Mouse (Mus musculus) limb, embryonic 11.5 days (tissue): ENCODE data around the gene Kpna4. TPM values are rescaled to one million over a fixed set of nuclear protein-coding genes. Genes with fewer than 3 reads are reported as not detected.
"Not testable (repeated sequence)": the region's sequence is repeated elsewhere in the genome, so short reads cannot be mapped to it uniquely, and the experiment has no call there.

Source experiments
- ATAC-seq: fragments of 200-750 bp; cut with Nextera tagmentation; 2 replicates; pipeline ENCODE4 v1.8.0; 2017; ENCODE audit warnings: low read depth; ENCODE audit not compliant: insufficient number of reproducible peaks, low FRiP score, low TSS enrichment
- DNase-seq: peaks from one replicate; pipeline ENCODE4 v3.0.0-alpha.2; 2015; ENCODE audit warnings: low spot score
- H3K27ac ChIP-seq: fragments of 300-500 bp; sonication (generic); replicated peaks from 2 replicates; pipeline ENCODE4 v1.5.1; 2014; ENCODE audit warnings: low read depth, mild to moderate bottlenecking, low read length
- H3K27me3 ChIP-seq: fragments of 300-500 bp; sonication (generic); 2 replicates; pipeline ENCODE4 v1.6.1; 2014; ENCODE audit warnings: mild to moderate bottlenecking, low read length, mixed read lengths; ENCODE audit not compliant: control insufficient read depth, insufficient read depth
- H3K36me3 ChIP-seq: fragments of 300-500 bp; sonication (generic); 2 replicates; pipeline ENCODE4 v1.6.1; 2014; ENCODE audit warnings: mild to moderate bottlenecking, low read length, moderate library complexity, mixed read lengths; ENCODE audit not compliant: control insufficient read depth, insufficient read depth
- H3K4me1 ChIP-seq: fragments of 300-500 bp; sonication (generic); 2 replicates; pipeline ENCODE4 v1.6.1; 2014; ENCODE audit warnings: low read length, mixed read lengths; ENCODE audit not compliant: control insufficient read depth, insufficient read depth
- H3K4me2 ChIP-seq: fragments of 300-500 bp; sonication (generic); 2 replicates; pipeline ENCODE4 v1.6.1; 2014; ENCODE audit warnings: low read depth, mild to moderate bottlenecking, moderate library complexity; ENCODE audit not compliant: severe bottlenecking
- H3K4me3 ChIP-seq: fragments of 300-500 bp; sonication (generic); 2 replicates; pipeline ENCODE4 v1.5.1; 2014; ENCODE audit warnings: low read depth, low read length
- H3K9ac ChIP-seq: fragments of 300-500 bp; sonication (generic); 2 replicates; pipeline ENCODE4 v1.6.1; 2014; ENCODE audit warnings: mild to moderate bottlenecking, low read length
- H3K9me3 ChIP-seq: fragments of 300-500 bp; sonication (generic); 2 replicates; pipeline ENCODE4 v1.6.1; 2016; ENCODE audit warnings: low read length; ENCODE audit not compliant: control insufficient read depth
- WGBS: fragments of 180-500 bp; shearing (Covaris S2); extraction: QIAGEN DNeasy Blood & Tissue Kit; methylation state at CpG from one replicate; pipeline ENCODE4 v1.1.7; 2014; 5-methylcytosine and 5-hydroxymethylcytosine counted together
- polyA plus RNA-seq: library from polyadenylated mRNA; unstranded; fragments of >200 nt; fragmentation: Nextera tagmentation; extraction: Ambion mirVana; gene quantifications from 2 replicates; pipeline ENCODE4 v1.2.1, GENCODE M21; 2014

The Kpna4 gene
- polyA plus RNA-seq, 1 experiment from 2014 or later = 39.1 TPM

- not testable (repeated sequence) for DNase-seq, H3K4me3 ChIP-seq, H3K27me3 ChIP-seq, H3K9me3 ChIP-seq, ATAC-seq, H3K4me2 ChIP-seq, H3K9ac ChIP-seq, H3K27ac ChIP-seq, H3K4me1 ChIP-seq
- 91% methylated on average over 2 of the region's 2 CpGs for WGBS
- peaks cover 14% of the 10 kb centered on the region; the same call in 1 of the 2 replicates for H3K36me3 ChIP-seq
Measured at GRCm38 (mm10) chr3:69018635-69019034, 108.3 kb downstream of the Kpna4 start.

DNA sequence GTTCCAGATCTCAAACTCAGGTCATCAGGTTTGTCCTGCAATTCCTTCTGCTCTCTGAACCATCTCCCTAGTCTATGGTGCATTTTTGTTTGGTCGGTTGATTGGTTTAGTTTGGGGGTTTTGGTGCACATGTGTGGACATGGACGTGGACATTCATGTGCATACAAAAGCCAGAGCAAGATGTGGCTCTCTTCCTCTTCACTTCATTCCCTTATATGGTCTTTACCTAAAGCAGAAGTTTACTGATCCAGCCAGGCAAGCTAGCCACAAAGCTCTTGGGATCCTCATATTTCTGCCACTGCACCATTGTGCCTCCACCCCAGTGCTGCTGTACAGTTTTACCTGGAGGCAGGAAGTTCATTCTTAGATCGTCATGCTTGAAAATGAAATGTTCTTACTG lies 109.7 kb downstream of the Kpna4 start:
- H3K9ac ChIP-seq = no peak overlapping the region
- H3K36me3 ChIP-seq = peaks cover 16% of the 10 kb centered on the region; the same call in 1 of the 2 replicates
- 95% methylated on average over 3 of the region's 3 CpGs for WGBS

More for the DNA sequence above, 109.7 kb downstream of the Kpna4 start:
- no peaks in the 10 kb centered on the region for H3K4me1 ChIP-seq
- ATAC-seq (no peak), DNase-seq (no peak)
- no peaks in the 10 kb centered on the region for H3K9me3 ChIP-seq
- no peaks in the 10 kb centered on the region for H3K27me3 ChIP-seq
- no peak overlapping the region for H3K27ac ChIP-seq
- H3K4me2 ChIP-seq = no peak overlapping the region
- H3K4me3 ChIP-seq = no peak overlapping the region

Other genes with a start within 250 kb of the Kpna4 start
- gene Ift80, start 122.5 kb downstream of the Kpna4 start, polyA plus RNA-seq = 21.4 and 22.1 TPM in 2 replicates
- gene Smc4, start 122.4 kb downstream of the Kpna4 start, polyA plus RNA-seq = 209 and 222 TPM in 2 replicates
- 213 and 220 TPM in 2 replicates for gene Trim59, start 82.4 kb downstream of the Kpna4 start, polyA plus RNA-seq
- gene Arl14, start 95.3 kb upstream of the Kpna4 start, polyA plus RNA-seq = not detected in 2 replicates
- 10.5 and 12.0 TPM in 2 replicates for gene Ppm1l, start 189.7 kb upstream of the Kpna4 start, polyA plus RNA-seq